Mouse (Mus musculus) naive thymus-derived CD4-positive, alpha-beta T cell, adult 2 months (primary cell): ENCODE data around the gene Kcnc4.
A peak's percentile ranks its signal among the peaks of the same experiment; 100 is the strongest.

Experiments
- DNase-seq: peaks from one replicate; pipeline ENCODE4 v3.0.0-alpha.2; 2011; ENCODE audit warnings: low read depth

Gene Kcnc4

DNA sequence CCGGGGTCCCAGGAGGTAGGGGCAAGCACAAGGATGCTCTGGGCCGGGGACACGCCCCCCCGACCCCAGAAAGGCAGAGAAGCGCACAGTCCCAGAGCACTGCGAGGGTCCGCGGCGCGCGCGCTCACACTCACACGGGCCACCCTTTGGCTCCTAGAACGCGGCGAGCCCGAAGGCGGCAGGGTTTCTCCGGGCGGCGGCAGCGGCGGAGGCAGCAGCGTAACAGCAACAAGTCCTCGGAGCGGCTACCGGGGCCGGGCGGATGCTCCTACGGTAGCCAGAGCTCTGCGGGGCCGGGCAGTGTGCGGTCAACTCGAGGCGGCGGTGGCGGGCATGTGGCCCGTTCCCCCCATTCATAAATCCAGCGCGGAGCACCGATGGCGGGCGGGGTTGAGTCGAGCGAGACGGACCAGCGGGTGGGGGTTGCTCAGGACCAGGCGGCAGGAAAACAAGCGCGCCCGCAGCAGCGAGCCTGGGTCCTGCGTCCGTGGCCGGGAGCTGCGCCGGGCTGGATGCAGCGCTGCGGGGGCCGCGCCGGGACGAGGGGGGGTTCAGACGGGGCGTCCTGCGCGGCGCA is at the start of gene Kcnc4:
Gene Kcnc4 (minus strand): TSS at position 357 of the 577 bp plus-strand sequence.
- DNase-seq = no peak

DNA sequence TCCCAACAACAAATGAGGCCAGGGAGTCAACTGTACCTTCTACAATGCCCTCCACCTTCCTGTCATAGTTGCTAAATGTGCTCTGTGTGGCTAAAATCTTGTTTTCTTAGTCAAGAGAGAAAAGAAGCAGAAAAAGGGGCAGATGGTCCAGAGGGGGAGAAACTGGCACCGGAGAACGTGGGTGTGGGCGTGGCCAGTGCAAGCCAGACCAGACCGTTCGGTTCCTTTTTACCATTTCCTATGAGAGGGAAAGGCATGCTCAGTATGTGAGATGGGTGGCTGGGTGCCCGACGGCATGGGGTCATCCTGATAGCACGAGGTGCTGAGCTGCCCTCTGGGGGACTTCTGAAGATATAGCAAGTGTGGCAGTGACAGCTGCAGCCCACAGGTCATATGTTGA is 49.3 kb upstream of the Kcnc4 start:
- no peak for DNase-seq

DNA sequence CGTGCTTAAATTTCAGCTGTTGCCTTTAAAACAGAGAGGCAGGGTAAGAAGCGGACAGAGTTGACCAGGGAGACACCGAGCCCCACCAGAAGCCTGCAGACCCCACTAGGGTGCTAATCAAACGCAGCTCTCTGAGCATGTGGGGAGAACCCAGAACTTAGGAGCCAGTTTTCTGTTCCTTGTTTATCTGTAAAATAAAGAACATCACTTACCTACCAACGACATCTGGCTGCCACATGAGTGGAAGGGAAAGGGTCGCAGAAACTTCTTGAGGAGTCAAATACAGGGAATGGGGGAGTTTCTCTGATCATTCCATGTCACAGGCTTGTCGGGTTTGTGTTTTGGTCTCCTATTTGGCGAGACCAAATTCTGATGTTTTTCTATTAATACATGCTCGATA is 48.6 kb upstream of the Kcnc4 start:
- no peak for DNase-seq

DNA sequence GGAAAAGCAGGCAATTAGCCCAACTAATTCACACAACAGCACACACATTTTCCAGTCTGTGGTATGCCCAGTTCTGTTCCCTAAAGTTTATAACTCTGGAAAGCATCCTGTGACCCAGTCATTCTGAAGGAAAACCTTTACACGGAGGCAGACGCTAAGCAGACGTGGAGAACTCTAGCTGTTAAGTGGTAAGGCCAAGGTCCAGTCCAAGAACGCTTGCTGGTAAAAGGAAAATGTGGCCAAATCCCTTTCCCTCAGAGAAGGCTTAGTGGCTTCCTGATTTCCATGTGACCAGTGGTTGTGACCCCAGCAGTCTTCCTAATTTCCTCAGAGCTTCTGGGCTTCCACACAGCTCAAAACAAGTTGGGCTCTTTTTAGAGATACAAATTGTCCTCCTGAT is 47.2 kb upstream of the Kcnc4 start:
- DNase-seq = no peak

DNA sequence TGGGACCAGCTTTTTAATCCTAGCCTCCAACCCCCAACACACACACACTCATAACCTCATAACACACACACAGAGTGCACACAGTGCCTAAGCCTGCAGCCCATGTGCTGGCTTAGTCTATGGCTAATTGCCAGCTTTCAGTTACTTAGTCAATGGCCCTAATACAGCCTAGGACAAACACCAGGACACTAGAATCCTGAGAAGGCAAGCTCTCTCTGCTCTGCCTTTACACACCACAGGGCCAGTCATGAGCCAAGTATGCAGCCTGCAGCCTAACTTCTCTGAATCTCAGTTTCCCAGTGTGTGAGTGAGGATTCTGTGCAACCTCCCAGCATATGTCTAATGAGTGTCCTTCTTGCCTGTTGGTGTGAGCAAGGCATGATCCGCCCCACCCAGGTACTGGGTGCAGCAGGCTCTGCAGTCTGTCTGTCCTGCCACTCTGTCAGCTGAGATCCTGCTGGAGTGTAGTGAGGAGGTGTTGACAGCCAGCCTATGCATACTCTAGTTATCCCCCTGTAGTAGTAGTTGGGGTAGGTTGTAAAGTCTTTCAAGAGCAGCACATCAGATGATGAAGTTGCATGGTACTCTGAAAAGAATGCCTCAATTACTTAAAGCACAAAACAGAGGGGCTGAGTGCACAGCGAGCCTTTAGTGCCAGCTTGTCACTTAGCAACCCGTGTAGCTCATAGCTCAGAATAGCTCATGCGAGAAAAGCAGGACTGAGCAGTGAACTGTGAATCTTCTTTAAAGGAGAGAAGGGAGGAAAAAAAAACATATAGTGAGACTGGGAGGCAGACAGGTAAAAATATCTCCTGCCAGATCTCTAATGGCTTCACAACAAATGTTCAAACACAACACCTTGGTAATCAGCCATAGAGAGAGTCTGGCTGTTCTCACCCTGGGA is 46.4 kb upstream of the Kcnc4 start:
- DNase-seq = no peak

DNA sequence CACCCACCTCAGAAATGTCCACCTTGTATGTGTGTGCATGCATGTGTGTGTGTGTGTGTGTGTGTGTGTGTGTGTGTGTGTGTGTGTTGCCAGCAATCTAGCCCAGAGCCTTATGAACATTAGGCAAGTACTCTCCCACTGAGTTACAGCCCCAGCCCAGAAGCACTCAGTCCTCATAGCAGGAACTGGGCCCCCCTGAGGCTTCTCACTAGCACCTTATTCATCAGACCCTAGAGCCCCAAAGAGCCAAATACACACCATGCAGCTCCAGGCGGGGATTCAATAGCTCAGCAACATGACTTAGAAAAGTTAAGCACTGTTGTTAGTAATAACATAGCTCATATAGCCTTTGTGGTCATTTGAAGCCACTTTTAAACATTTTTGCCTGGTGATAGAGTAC is 45.2 kb upstream of the Kcnc4 start:
- no peak for DNase-seq

DNA sequence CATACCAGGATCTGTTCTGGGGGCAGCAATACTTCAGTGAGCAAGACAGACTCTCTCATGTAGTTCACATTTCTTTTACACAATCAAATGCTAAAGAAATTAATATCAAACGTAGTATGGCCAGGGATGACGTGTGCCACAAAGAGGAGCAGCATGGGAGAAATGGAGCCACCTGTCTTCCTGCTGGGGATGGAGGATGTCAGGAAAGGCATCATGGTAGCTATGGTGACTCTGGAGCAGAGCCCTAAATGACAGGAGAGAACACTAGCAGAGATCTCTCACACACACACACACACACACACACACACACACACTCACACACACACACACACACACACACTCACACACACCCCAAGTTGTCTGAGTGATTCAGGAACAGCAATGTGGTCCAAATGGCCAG is 44.4 kb upstream of the Kcnc4 start:
- DNase-seq = no peak

DNA sequence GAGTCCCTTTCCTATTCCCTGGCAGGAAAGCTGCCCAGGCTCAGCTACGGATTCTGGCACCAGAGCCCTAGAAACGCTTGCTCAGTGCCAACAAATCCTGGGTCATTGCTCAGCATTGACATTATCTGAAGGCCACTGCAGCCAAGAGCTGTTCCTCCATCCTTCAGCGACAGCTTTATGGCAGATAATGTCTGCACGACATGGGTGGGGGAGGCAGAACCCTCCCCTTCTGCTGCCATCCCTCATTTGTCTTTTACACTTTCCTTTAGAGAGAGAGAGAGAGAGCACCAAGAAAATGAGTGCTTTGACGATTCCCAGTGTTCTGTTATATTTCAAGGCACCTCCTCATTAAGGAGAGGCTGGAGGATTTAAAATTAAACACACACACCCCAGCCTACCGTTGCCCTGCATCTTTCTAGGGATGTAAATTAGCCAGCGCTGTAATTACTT is 42.4 kb upstream of the Kcnc4 start:
- DNase-seq = no peak

DNA sequence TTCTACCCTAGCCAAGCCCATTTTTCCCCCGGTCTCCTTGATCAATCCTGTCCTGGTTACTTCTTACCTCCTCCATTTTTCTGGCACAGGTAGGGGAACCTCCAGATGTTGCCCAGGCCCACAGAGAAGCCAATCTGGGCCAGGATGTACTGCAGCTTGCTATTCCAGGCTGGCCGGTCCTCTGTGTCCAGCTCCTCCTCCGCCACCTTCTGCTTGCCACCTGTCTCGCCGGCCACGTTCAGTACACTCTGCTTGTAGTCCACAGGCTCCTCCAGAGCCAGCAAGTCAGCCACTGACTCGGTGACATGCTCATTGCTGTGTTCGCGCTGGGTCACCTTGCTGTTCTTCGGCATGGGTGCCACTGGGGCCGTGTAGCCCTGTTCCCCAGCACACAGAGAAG is 40.9 kb upstream of the Kcnc4 start:
- DNase-seq = no peak

DNA sequence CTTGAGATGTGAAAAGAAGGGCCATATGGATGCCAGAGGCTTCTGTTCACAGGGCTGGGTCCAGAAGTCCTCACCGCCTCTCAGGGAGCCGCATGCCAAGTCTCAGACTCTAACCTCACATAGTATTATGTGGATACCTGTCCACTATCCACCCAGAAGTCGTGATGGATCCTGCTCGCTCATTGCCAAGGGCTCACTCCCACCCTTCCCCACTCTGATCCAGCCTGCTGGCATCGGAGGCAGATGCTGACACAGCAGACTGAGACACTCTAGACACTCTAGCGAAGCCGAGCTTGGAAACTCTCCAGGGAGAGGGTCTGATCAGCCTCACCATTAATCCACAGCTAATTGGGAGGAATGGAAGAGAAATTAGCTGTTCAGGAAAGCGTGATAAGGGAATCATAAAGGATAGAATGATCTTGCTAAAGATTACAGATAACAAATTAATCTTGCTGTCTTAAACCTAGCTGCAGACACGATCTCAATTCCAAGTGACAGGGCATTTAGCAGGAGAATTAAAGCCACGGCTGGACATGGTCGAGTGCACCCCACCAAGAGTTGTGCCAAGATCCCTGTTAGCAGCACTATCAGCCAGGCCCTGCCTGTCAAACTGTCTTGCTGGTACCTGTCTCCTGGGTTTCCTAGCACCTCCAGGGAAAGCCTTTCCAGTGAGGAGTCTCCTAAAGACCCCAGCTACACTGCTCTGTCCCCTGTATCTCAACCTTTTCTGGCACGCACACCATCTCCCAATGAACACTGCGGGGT is 36.9 kb upstream of the Kcnc4 start:
- no peak for DNase-seq

DNA sequence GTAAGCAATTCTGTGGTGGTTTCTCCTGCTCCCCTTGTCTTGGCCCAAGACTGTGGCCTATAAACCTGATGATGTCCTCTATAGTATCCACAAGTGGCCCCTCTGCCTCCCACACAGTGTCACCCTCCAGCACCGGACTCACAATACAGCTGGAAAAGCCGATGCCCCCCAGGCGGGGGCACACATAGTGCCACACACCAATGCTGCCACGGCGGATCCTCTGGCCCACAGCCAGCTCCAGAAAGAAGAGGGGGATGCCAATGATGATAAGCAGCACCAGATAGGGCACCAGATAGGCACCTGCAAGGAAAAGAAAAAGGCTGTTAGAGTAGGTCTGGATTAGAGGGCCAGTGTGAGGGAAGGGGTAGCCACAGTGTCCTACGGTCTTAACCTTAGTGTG is 36.2 kb upstream of the Kcnc4 start:
- DNase-seq = no peak

DNA sequence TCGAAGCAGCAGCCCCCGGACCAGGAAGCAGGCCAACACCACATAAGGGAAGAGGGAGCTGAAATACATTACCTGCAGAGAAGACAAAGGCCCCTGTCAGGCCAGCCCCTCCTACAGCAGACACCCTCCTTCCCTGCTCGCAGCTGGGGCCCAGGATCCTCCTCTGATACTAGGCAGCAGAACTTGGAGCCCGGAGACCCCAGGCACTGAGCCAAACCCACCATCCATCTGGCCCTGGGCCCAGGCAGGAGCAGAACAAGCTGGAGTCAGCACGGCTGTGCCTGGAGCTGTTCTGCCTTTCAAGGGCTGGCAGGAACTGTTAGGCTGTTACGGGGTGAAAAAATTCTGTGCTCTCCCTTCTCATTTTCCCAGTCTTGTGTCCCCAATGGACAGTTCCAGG is 32.1 kb upstream of the Kcnc4 start:
- no peak for DNase-seq

DNA sequence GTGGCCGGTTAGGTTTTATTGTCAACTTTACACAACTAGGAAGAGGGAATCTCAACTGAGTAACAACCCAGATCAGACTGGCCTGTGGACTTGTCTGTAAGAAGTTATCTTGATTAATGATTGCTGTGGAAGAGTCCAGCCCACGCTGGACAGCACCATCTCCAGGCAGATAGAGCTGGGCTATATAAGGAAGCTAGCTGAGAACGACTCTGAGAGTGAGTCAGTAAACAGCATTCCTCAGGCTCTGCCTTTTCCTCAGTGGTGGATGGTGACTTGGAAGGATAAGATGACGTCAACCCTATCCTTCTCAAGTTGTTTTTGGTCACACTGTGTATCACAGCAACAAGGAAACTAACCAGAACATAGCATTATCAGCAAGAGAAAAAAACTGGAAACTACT is 29.3 kb upstream of the Kcnc4 start:
- no peak for DNase-seq

DNA sequence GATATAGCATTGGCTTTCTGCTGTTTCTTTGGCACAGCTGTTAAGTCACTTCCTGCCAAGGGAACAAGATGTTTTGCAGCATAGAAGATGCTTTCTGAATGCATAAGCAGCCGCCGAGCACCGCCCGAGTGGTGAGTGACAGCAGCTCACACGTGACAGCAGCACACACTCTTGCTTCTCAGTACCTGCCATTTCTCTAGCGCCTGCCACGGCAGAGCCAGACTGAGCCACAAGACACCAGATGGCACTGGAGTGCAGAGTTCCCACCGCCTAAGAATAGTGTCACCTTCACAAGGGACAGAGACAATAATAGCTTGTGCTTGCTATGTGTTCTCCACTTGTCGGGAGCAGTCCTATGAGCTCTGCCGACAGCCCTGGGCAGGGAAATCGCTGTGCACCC is 23.9 kb upstream of the Kcnc4 start:
- DNase-seq = no peak

DNA sequence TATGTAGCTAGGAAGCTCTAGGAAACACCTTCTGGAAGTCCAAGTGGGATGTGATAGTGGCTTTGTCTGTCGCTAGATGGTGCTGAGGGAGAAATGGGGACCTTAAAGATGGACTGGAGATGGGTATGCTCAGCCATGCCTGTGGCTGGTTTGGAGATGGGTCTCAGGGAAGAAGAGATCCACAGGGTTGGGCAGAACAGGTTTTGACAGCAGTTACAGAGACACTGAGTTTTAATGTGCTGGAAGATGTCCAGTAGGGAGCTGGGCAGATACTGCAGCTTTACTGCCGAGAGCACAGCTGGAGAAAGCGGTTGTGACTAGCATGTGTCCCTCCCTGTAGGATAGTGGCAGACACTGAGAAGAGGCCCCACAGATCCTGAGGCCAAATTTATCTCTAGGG is 21.3 kb upstream of the Kcnc4 start:
- DNase-seq = no peak

DNA sequence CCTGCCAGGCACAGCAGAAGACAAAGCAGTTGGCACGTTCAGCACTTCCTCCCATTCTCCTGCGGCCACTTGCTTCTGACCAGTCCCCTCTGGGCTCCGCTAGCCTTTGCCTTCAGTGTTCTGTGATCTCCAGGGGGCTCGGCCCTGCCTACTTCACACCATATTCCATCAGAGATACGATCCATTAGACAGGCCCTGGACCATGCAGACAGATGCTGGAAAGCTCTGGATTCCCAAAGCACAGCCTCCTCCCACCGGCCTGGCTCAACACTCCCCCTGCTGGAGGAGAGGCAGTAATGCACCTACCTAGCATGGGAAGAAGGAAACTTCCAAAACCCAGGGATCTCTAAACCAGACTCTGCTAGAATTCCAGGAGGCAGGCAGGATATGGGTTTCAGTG is 12.8 kb upstream of the Kcnc4 start:
- DNase-seq = peak; percentile 51

DNA sequence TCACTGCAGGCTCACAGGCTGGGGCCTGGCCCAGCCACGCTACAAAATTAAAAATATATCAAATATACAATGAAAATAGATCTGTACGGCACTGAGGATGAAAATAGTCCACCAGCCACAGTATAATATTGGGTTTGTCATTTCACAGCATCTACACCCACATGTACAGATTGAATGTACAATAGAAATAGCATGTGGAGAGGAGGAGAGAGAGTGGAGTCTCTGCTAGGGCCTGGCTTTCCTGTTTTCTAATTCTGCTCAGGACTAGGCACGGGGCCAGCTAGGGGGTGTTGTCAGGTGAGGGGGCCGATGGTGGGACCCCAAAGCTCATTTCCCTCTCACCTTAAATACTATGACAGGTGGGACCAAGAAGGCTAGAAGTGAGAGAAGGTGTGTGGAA is 9.7 kb upstream of the Kcnc4 start:
- no peak for DNase-seq

DNA sequence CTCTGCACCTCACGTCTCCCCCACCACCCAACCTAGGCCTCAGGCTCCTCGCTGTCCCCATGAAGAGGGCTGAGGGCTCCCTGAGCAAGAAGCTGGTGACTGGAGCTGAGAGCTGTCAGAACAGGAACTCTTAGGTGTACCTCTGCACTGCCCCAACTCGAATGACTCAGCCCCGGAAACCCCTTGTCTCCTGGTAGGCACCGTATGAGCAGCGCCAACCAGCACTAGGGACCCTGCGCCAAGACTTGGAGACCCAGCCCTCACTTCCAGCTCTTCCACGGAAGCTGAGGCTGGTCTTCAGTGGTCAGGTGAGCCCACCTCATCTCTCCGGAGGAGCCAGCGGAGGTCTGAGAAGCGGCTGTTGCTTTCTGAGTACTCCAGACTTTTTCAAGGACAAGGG is 8.8 kb upstream of the Kcnc4 start:
- DNase-seq = no peak

DNA sequence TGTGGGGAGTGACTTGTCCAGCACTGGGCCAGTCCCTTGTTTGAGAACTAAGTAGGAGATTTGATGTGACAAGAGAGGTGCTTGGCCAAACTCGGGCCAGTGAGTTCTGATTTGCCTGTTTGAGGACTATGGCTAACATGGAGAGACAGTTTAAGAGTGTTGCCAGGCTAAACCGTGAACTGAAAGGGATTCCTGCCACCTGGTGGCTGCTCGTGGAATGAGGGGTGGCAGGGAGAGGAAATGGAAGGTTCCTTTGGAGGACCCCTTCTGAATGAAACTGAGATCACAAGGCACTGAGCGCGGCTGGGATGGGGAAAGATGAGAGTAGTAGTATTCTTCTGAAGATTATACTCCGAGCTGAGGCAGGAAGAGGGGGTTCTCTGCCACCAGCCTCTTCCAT is 7.2 kb upstream of the Kcnc4 start:
- peak; percentile 65 for DNase-seq

DNA sequence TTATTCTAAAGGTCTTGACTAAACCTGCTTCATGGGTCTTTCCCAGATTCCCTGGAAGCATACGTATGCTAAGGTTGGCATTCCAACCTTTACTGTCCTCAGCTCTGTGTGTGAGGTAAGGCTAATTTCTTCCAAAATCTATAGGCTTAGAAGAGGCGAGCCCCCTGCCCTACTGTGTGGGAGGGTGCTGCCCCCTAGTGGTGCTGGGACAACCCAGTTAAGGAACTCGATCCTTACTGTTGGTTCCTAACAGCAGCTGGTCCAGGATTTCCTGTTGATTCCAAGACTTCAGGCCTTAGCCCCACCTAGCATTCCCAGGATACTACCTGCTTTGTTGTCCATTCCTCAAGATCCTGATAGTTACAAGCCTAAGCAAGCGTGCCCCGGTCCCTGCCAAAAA is 2.8 kb upstream of the Kcnc4 start:
- DNase-seq = peak; percentile 62

DNA sequence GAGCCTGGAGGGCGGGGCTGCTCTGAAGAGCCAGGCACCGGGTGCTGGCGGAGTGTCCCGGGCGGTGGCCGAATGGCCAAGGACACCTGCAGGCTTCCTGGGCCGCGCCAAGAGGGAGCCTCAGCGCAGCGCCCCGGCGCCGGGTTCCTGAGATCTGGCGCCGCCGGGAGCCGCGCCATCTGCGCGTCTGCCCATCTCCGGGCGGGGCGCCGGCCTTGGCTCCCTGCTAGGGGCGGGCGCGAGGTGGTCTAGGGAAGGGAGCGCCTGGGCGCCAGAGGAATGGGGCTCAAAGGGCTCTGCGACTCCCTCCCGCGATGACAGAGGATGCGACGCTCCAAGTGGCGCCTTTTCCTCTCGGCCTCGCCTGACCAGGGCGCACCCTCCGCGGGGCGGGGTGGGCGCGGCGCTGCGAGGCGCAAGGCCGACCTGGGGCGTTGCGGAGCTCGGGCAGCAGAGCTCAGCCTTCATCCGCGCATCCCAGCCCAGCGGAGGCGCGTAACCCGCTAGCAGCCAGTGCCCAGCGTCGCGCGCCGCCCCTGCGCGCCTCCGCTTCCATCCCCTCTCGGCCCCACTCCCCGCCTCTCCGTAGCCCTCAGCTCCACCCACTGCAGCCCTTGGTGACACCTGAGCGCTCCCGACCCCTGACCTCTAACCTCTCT is 550 bp upstream of the Kcnc4 start:
- DNase-seq = no peak

DNA sequence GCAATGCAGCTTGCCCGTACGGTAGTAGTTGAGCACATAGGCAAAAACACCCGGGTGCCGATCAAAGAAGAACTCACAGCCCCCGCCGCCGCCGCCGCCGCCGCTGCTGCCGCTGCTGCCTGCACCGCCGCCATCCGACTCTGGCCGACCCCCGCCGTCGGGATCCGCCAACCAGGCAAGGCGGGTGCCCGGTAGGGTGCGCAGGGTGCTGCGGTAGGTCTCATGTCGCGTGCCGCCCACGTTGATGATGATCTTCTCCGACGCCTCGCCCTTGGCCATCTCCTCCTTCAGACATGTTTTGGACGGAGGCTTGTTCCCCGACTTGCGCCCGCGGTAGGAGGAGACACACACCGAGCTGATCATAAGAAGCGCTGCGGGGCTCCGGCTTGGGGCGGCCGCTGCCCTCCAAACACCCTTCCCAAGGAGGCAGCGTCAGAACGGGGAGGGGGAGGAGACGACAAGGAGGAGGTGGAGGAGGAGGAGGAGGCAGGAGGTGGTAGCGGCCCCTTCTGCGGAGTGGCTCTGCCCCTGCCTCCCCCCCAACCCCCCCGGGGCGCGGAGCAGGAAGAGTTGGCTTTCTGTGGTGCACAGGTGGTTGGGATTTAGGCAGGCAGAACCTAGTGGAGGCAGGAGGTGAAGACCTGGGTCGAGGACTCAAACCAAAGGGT is 690 bp downstream of the Kcnc4 start:
- no peak for DNase-seq
